Comparison of ENCODE assay signal across 9 mouse cellular contexts in the genomic region with DNA sequence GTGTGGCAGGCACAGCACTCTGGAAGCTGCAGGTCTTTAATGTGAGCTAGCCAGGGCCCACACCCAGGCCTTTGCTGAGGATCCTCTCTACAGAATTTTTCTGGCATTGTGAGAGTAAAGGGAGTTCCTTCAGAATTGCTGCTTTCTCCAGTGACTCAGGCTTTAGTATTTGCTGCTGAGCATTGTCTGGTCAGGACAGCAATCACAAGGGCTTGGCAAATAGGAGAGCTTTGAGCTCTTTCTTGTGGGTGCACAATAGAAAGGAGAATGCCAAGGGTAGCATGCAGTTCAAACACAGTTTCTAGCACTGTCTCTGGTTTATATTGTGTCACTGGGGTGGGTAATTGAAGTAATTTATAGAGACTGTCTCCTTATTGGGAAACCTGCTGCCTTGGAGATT. TPM values are rescaled to one million over a fixed set of nuclear protein-coding genes. Genes with fewer than 3 reads are reported as not detected.
DNase-seq lines count a peak whose midpoint lies in the region; ATAC-seq lines count a peak whose summit lies in the region.
"Had no signal": no experiment of that assay in that cellular context is flagged by ENCODE, and none has a peak within 500 bp of the region (broad histone marks: within the 10 kb centered on the region; RNA-seq: fewer than 3 reads in every experiment).

No protein-coding gene starts in this region.

- no peak for DNase-seq in hindbrain, embryonic 10.5 days (ENCODE audit: low spot score)
- peak; percentile 82 for DNase-seq in Muller cell, postnatal 12 days (ENCODE audit: inconsistent ontology term)
- DNase-seq in fat pad, adult 2 months (ENCODE audit: extremely low read depth, low read depth, low spot score): peak; percentile 19
- DNase-seq in midbrain, embryonic 14.5 days: no peak
- DNase-seq in adrenal gland, postnatal 4 days (ENCODE audit: low spot score in 2 of 2): no peak
- no peak for DNase-seq in cerebellum, adult 8-10 months
- DNase-seq in right cerebral cortex, adult 18-20 months: no peak

- H3K4me3 ChIP-seq in hindbrain, embryonic 12.5 days: no peak overlapping the region
- H3K4me3 ChIP-seq in hindbrain, embryonic 10.5 days: no peak overlapping the region
- H3K4me3 ChIP-seq in midbrain, embryonic 14.5 days (replicated peaks; ENCODE audit: low read depth, low read length): no peak overlapping the region

- H3K4me1 ChIP-seq in hindbrain, embryonic 12.5 days: peaks cover 40% of the 10 kb centered on the region
- H3K4me1 ChIP-seq in hindbrain, embryonic 10.5 days (replicated peaks): peaks cover 50% of the 10 kb centered on the region
- H3K4me1 ChIP-seq in midbrain, embryonic 14.5 days (ENCODE audit: control insufficient read depth, insufficient read depth, low read length): peaks cover 34% of the 10 kb centered on the region

- no peaks in the 10 kb centered on the region for H3K9me3 ChIP-seq in hindbrain, embryonic 12.5 days (replicated peaks)
- no peaks in the 10 kb centered on the region for H3K9me3 ChIP-seq in hindbrain, embryonic 10.5 days
- H3K9me3 ChIP-seq in midbrain, embryonic 14.5 days (ENCODE audit: control insufficient read depth, low read length): no peaks in the 10 kb centered on the region

- H3K27me3 ChIP-seq in hindbrain, embryonic 12.5 days: no peaks in the 10 kb centered on the region
- no peaks in the 10 kb centered on the region for H3K27me3 ChIP-seq in hindbrain, embryonic 10.5 days (ENCODE audit: insufficient read depth, poor library complexity, severe bottlenecking)
- no peaks in the 10 kb centered on the region for H3K27me3 ChIP-seq in midbrain, embryonic 14.5 days (ENCODE audit: control insufficient read depth, insufficient read depth, low read length)

- no peak for ATAC-seq in hindbrain, embryonic 12.5 days (ENCODE audit: low FRiP score)
- ATAC-seq in midbrain, embryonic 14.5 days (ENCODE audit: low FRiP score, low TSS enrichment): no peak
- ATAC-seq: inflammation-experienced regulatory T-cells, adult 6 months had no signal

- H3K9ac ChIP-seq in hindbrain, embryonic 12.5 days: peak overlapping the region; percentile 5
- H3K9ac ChIP-seq in midbrain, embryonic 14.5 days (replicated peaks; ENCODE audit: low read length): no peak overlapping the region

- peak overlapping the region; percentile 74 for H3K4me2 ChIP-seq in hindbrain, embryonic 12.5 days (replicated peaks)
- peak overlapping the region; percentile 68 for H3K4me2 ChIP-seq in midbrain, embryonic 14.5 days (ENCODE audit: low read length)

- H3K27ac ChIP-seq in hindbrain, embryonic 12.5 days: 0 out of 2 replicates have a peak overlapping the region, but pooled peaks have one; percentile 17
- H3K27ac ChIP-seq in hindbrain, embryonic 10.5 days: no peak overlapping the region
- 0 out of 2 replicates have a peak overlapping the region, but pooled peaks have one; percentile 33 for H3K27ac ChIP-seq in midbrain, embryonic 14.5 days (replicated peaks; ENCODE audit: low read depth, low read length)

- H3K36me3 ChIP-seq in hindbrain, embryonic 12.5 days: no peaks in the 10 kb centered on the region
- H3K36me3 ChIP-seq in hindbrain, embryonic 10.5 days: peaks cover 34% of the 10 kb centered on the region
- H3K36me3 ChIP-seq in midbrain, embryonic 14.5 days (ENCODE audit: control insufficient read depth, insufficient read depth, low read length): no peaks in the 10 kb centered on the region

RNA-seq across cellular contexts. Expression of a gene that starts 3.9 kb away (rescaled TPM):
- 85.6 and 95.1 TPM in 2 replicates for polyA plus RNA-seq in hindbrain, embryonic 12.5 days (2016; fragmentation: Nextera tagmentation; extraction: Ambion mirVana)
- 70.9 and 97.7 TPM in 2 replicates for polyA plus RNA-seq in hindbrain, embryonic 10.5 days (2016; fragmentation: Nextera tagmentation; extraction: Ambion mirVana)
- polyA plus RNA-seq in midbrain, embryonic 14.5 days (2014; fragmentation: Nextera tagmentation; extraction: Ambion mirVana): 49.9 and 66.9 TPM in 2 replicates
- total RNA-seq in adrenal gland, postnatal 4 days (2021): 100 to 1,000 TPM; 140 to 145 TPM

RNA-seq across cellular contexts. Expression of a gene that starts 38.5 kb away (rescaled TPM):
- polyA plus RNA-seq in hindbrain, embryonic 12.5 days (2016; fragmentation: Nextera tagmentation; extraction: Ambion mirVana): 11.8 and 13.3 TPM in 2 replicates
- polyA plus RNA-seq in hindbrain, embryonic 10.5 days (2016; fragmentation: Nextera tagmentation; extraction: Ambion mirVana): 2.3 and 5.1 TPM in 2 replicates
- polyA plus RNA-seq in midbrain, embryonic 14.5 days (2014; fragmentation: Nextera tagmentation; extraction: Ambion mirVana): 20.0 and 20.5 TPM in 2 replicates
- total RNA-seq in adrenal gland, postnatal 4 days (2021): 1 to 10 TPM; 3.1 to 6.8 TPM
- polyA plus RNA-seq: inflammation-experienced regulatory T-cells, adult 6 months had no signal

Comparison
In these comparisons a context has a peak if more than half of its experiments do, and no peak if none do; other contexts are left out.
1. DNase-seq: peak in Muller cell, postnatal 12 days (single experiment) and fat pad, adult 2 months (single experiment); none in hindbrain, embryonic 10.5 days (single experiment), midbrain, embryonic 14.5 days (single experiment), adrenal gland, postnatal 4 days (0 of 2), cerebellum, adult 8-10 months (single experiment) and right cerebral cortex, adult 18-20 months (single experiment).